Mouse (Mus musculus): Measurements from ENCODE around the gene Lad1. TPM values are rescaled to one million over a fixed set of nuclear protein-coding genes. Genes with fewer than 3 reads are reported as not detected.

Gene Lad1
- total and polyA plus RNA-seq, 3 experiments, result 0.16 TPM; not detected in 2

- no peaks in the 10 kb centered on the region for H3K36me3 ChIP-seq (replicated peaks)
- H3K9me3 ChIP-seq (replicated peaks), result no peaks in the 10 kb centered on the region
- no peak overlapping the region for H3K4me3 ChIP-seq (ENCODE audit: low read depth, low read length)
- DNase-seq (ENCODE audit: low spot score) (no peak), ATAC-seq (ENCODE audit: extremely low read depth, insufficient number of reproducible peaks, low FRiP score, poor library complexity, severe bottlenecking) (no peak)
- TF ChIP-seq CTCF (IDR thresholded peaks at IDR 0.05; ENCODE audit: low read depth, low read length), result no peak
- TF ChIP-seq POLR2AphosphoS5 (IDR thresholded peaks at IDR 0.05; ENCODE audit: insufficient replicate concordance, low read depth, low read length), result no peak
- no peak for TF ChIP-seq GATA1 (IDR thresholded peaks at IDR 0.05; ENCODE audit: borderline replicate concordance, low read length)
- TF ChIP-seq TAL1 (conservative IDR thresholded peaks at IDR 0.05; ENCODE audit: low read depth, low read length), result no peak
- no peak for TF ChIP-seq GATA2 (IDR thresholded peaks at IDR 0.05; ENCODE audit: borderline replicate concordance, low read depth, low read length)
- H3K4me1 ChIP-seq (ENCODE audit: insufficient read depth, low read depth, low read length), result no peaks in the 10 kb centered on the region
- H3K27me3 ChIP-seq (ENCODE audit: insufficient read depth, low read length), result peaks cover 19% of the 10 kb centered on the region
Observed at GRCm38 (mm10) chr1:135838626-135839025, 20.2 kb downstream of the Lad1 start.

GRCm38 (mm10) chr1:135839065-135839464 is 20.7 kb downstream of the Lad1 start:
- no peaks in the 10 kb centered on the region for H3K4me1 ChIP-seq (ENCODE audit: insufficient read depth, low read depth, low read length)
- H3K4me3 ChIP-seq (ENCODE audit: low read depth, low read length), result no peak overlapping the region
- ATAC-seq (ENCODE audit: extremely low read depth, insufficient number of reproducible peaks, low FRiP score, poor library complexity, severe bottlenecking), result no peak
- H3K27me3 ChIP-seq (ENCODE audit: insufficient read depth, low read length), result peaks cover 20% of the 10 kb centered on the region
- TF ChIP-seq TAL1 (conservative IDR thresholded peaks at IDR 0.05; ENCODE audit: low read depth, low read length), result no peak
- no peak for TF ChIP-seq GATA2 (IDR thresholded peaks at IDR 0.05; ENCODE audit: borderline replicate concordance, low read depth, low read length)
- no peak for TF ChIP-seq POLR2AphosphoS5 (IDR thresholded peaks at IDR 0.05; ENCODE audit: insufficient replicate concordance, low read depth, low read length)
- no peak for TF ChIP-seq GATA1 (IDR thresholded peaks at IDR 0.05; ENCODE audit: borderline replicate concordance, low read length)
- TF ChIP-seq CTCF (IDR thresholded peaks at IDR 0.05; ENCODE audit: low read depth, low read length), result no peak
- H3K36me3 ChIP-seq (replicated peaks), result no peaks in the 10 kb centered on the region
- H3K9me3 ChIP-seq (replicated peaks), result no peaks in the 10 kb centered on the region
- DNase-seq (ENCODE audit: low spot score), result no peak

GRCm38 (mm10) chr1:135840675-135841395 is 22.4 kb downstream of the Lad1 start:
- Histone ChIP-seq H3K36me3 (replicated peaks) (no peaks in the 10 kb centered on the region), H3K4me3 (ENCODE audit: low read depth, low read length) (no peak overlapping the region), H3K4me1 (ENCODE audit: insufficient read depth, low read depth, low read length) (no peaks in the 10 kb centered on the region), H3K9me3 (replicated peaks) (no peaks in the 10 kb centered on the region), H3K27me3 (ENCODE audit: insufficient read depth, low read length) (peaks cover 22% of the 10 kb centered on the region)
- DNase-seq (ENCODE audit: low spot score) (no peak), ATAC-seq (ENCODE audit: extremely low read depth, insufficient number of reproducible peaks, low FRiP score, poor library complexity, severe bottlenecking) (no peak)
- no peak for TF ChIP-seq GATA1 (IDR thresholded peaks at IDR 0.05; ENCODE audit: borderline replicate concordance, low read length)

GRCm38 (mm10) chr1:135843519-135844262 is 25.3 kb downstream of the Lad1 start:
- no peak for DNase-seq (ENCODE audit: low spot score)
- TF ChIP-seq CTCF (IDR thresholded peaks at IDR 0.05; ENCODE audit: low read depth, low read length) (no peak), POLR2AphosphoS5 (IDR thresholded peaks at IDR 0.05; ENCODE audit: insufficient replicate concordance, low read depth, low read length) (no peak), GATA1 (IDR thresholded peaks at IDR 0.05; ENCODE audit: borderline replicate concordance, low read length) (no peak), TAL1 (conservative IDR thresholded peaks at IDR 0.05; ENCODE audit: low read depth, low read length) (no peak), GATA2 (IDR thresholded peaks at IDR 0.05; ENCODE audit: borderline replicate concordance, low read depth, low read length) (no peak)
- Histone ChIP-seq H3K36me3 (replicated peaks) (no peaks in the 10 kb centered on the region), H3K4me1 (ENCODE audit: insufficient read depth, low read depth, low read length) (no peaks in the 10 kb centered on the region), H3K4me3 (ENCODE audit: low read depth, low read length) (no peak overlapping the region), H3K27me3 (ENCODE audit: insufficient read depth, low read length) (peaks cover 31% of the 10 kb centered on the region), H3K9me3 (replicated peaks) (no peaks in the 10 kb centered on the region)
- ATAC-seq (ENCODE audit: extremely low read depth, insufficient number of reproducible peaks, low FRiP score, poor library complexity, severe bottlenecking), result no peak

GRCm38 (mm10) chr1:135844481-135844880 is 26.1 kb downstream of the Lad1 start:
- DNase-seq (ENCODE audit: low spot score) (no peak), ATAC-seq (ENCODE audit: extremely low read depth, insufficient number of reproducible peaks, low FRiP score, poor library complexity, severe bottlenecking) (no peak)
- no peaks in the 10 kb centered on the region for H3K36me3 ChIP-seq (replicated peaks)
- no peak overlapping the region for H3K4me3 ChIP-seq (ENCODE audit: low read depth, low read length)
- TF ChIP-seq GATA1 (IDR thresholded peaks at IDR 0.05; ENCODE audit: borderline replicate concordance, low read length), result no peak
- TF ChIP-seq GATA2 (IDR thresholded peaks at IDR 0.05; ENCODE audit: borderline replicate concordance, low read depth, low read length), result no peak
- TF ChIP-seq CTCF (IDR thresholded peaks at IDR 0.05; ENCODE audit: low read depth, low read length), result no peak
- TF ChIP-seq TAL1 (conservative IDR thresholded peaks at IDR 0.05; ENCODE audit: low read depth, low read length), result no peak
- TF ChIP-seq POLR2AphosphoS5 (IDR thresholded peaks at IDR 0.05; ENCODE audit: insufficient replicate concordance, low read depth, low read length), result no peak
- H3K4me1 ChIP-seq (ENCODE audit: insufficient read depth, low read depth, low read length), result no peaks in the 10 kb centered on the region
- H3K9me3 ChIP-seq (replicated peaks), result no peaks in the 10 kb centered on the region
- H3K27me3 ChIP-seq (ENCODE audit: insufficient read depth, low read length), result peaks cover 31% of the 10 kb centered on the region

GRCm38 (mm10) chr1:135846632-135847031 is 28.2 kb downstream of the Lad1 start:
- TF ChIP-seq GATA1 (IDR thresholded peaks at IDR 0.05; ENCODE audit: borderline replicate concordance, low read length) (no peak), CTCF (IDR thresholded peaks at IDR 0.05; ENCODE audit: low read depth, low read length) (no peak), GATA2 (IDR thresholded peaks at IDR 0.05; ENCODE audit: borderline replicate concordance, low read depth, low read length) (no peak), POLR2AphosphoS5 (IDR thresholded peaks at IDR 0.05; ENCODE audit: insufficient replicate concordance, low read depth, low read length) (no peak), TAL1 (conservative IDR thresholded peaks at IDR 0.05; ENCODE audit: low read depth, low read length) (no peak)
- H3K36me3 ChIP-seq (replicated peaks), result no peaks in the 10 kb centered on the region
- no peak overlapping the region for H3K4me3 ChIP-seq (ENCODE audit: low read depth, low read length)
- no peaks in the 10 kb centered on the region for H3K9me3 ChIP-seq (replicated peaks)
- H3K4me1 ChIP-seq (ENCODE audit: insufficient read depth, low read depth, low read length), result no peaks in the 10 kb centered on the region
- peaks cover 25% of the 10 kb centered on the region for H3K27me3 ChIP-seq (ENCODE audit: insufficient read depth, low read length)
- no peak for DNase-seq (ENCODE audit: low spot score)
- ATAC-seq (ENCODE audit: extremely low read depth, insufficient number of reproducible peaks, low FRiP score, poor library complexity, severe bottlenecking), result no peak

All from G1E (cell line).